Mouse (Mus musculus) ES-Bruce4 (cell line): ENCODE results near the gene Prss16. TPM values are rescaled to one million over a fixed set of nuclear protein-coding genes. Genes with fewer than 3 reads are reported as not detected.
A peak's percentile ranks its signal among the peaks of the same experiment; 100 is the strongest.
"Not testable (repeated sequence)": the region's sequence is repeated elsewhere in the genome, so short reads cannot be mapped to it uniquely, and the experiment has no call there.

ENCODE experiments used
- H3K27ac ChIP-seq: 2 replicates; pipeline ENCODE4 v1.5.1; 2012; ENCODE audit warnings: low read length, inconsistent platforms; ENCODE audit not compliant: insufficient read depth
- H3K27me3 ChIP-seq: 2 replicates; pipeline ENCODE4 v1.6.1; 2012; ENCODE audit warnings: mild to moderate bottlenecking, low read length, inconsistent platforms; ENCODE audit not compliant: control insufficient read depth, poor library complexity, insufficient read depth, severe bottlenecking
- H3K36me3 ChIP-seq: 2 replicates; pipeline ENCODE4 v1.6.1; 2012; ENCODE audit warnings: inconsistent platforms, mild to moderate bottlenecking, low read length, moderate library complexity; ENCODE audit not compliant: control insufficient read depth, poor library complexity, insufficient read depth, severe bottlenecking
- H3K4me1 ChIP-seq: one replicate; pipeline ENCODE4 v1.8.1; 2011; ENCODE audit warnings: low read length; ENCODE audit not compliant: control insufficient read depth, insufficient read depth
- H3K4me3 ChIP-seq: 2 replicates; pipeline ENCODE4 v1.5.1; 2011; ENCODE audit warnings: low read depth, mild to moderate bottlenecking, low read length
- H3K9ac ChIP-seq: 2 replicates; pipeline ENCODE4 v1.6.1; 2012; ENCODE audit warnings: low read depth, mild to moderate bottlenecking, inconsistent platforms; ENCODE audit not compliant: poor library complexity, severe bottlenecking
- H3K9me3 ChIP-seq: replicated peaks from 2 replicates; pipeline ENCODE4 v1.6.1; 2012; ENCODE audit warnings: mild to moderate bottlenecking, low read length, inconsistent platforms; ENCODE audit not compliant: control insufficient read depth, poor library complexity, insufficient read depth, severe bottlenecking
- CTCF ChIP-seq: IDR thresholded peaks from one replicate; pipeline ENCODE4 v1.8.1; 2011; ENCODE audit warnings: low read depth, low read length
- EP300 ChIP-seq: IDR thresholded peaks from 2 replicates; pipeline ENCODE4 v1.6.1; 2011; ENCODE audit warnings: low read depth, low read length; ENCODE audit not compliant: insufficient read depth
- POLR2A ChIP-seq: IDR thresholded peaks from one replicate; pipeline ENCODE4 v1.8.1; 2011; ENCODE audit warnings: low read length; ENCODE audit not compliant: insufficient read depth
- polyA plus RNA-seq: library from polyadenylated mRNA; stranded (reverse); fragments of >200 nt; gene quantifications from 2 replicates; pipeline ENCODE4 v1.2.4, GENCODE M21; 2011; ENCODE audit warnings: low read depth; ENCODE audit not compliant: missing spikeins, insufficient read depth, insufficient read length

Prss16 gene
- polyA plus RNA-seq, 1 experiment, result 6.9 TPM

GRCm38 (mm10) chr13:22036149-22036956, 26.8 kb upstream of the Prss16 start:
- TF ChIP-seq EP300 (no peak), CTCF (no peak), POLR2A (peak; percentile 77)
- Histone ChIP-seq H3K9ac (peak overlapping the region; percentile 98), H3K4me1 (no peaks in the 10 kb centered on the region), H3K27me3 (no peaks in the 10 kb centered on the region), H3K36me3 (no peaks in the 10 kb centered on the region), H3K27ac (peak overlapping the region; percentile 98), H3K4me3 (peak overlapping the region; percentile 64), H3K9me3 (no peaks in the 10 kb centered on the region)

- not testable (repeated sequence) for H3K9me3 ChIP-seq, H3K36me3 ChIP-seq, H3K4me1 ChIP-seq, H3K27me3 ChIP-seq
- Histone ChIP-seq H3K9ac (peak within 1 kb of the TSS; percentile 99), H3K4me3 (peak within 1 kb of the TSS; percentile 80), H3K27ac (peak within 1 kb of the TSS; percentile 98)
- peak; percentile 36 for TF ChIP-seq POLR2A
Observed at GRCm38 (mm10) chr13:22035267-22036148, 26.0 kb upstream of the Prss16 start, which contains the start of the genes Hist1h2ah and Hist1h2bk. Gene Hist1h2ah, minus strand, starts transcription at chr13:22035568. Gene Hist1h2bk, plus strand, starts transcription at chr13:22035870.

DNA sequence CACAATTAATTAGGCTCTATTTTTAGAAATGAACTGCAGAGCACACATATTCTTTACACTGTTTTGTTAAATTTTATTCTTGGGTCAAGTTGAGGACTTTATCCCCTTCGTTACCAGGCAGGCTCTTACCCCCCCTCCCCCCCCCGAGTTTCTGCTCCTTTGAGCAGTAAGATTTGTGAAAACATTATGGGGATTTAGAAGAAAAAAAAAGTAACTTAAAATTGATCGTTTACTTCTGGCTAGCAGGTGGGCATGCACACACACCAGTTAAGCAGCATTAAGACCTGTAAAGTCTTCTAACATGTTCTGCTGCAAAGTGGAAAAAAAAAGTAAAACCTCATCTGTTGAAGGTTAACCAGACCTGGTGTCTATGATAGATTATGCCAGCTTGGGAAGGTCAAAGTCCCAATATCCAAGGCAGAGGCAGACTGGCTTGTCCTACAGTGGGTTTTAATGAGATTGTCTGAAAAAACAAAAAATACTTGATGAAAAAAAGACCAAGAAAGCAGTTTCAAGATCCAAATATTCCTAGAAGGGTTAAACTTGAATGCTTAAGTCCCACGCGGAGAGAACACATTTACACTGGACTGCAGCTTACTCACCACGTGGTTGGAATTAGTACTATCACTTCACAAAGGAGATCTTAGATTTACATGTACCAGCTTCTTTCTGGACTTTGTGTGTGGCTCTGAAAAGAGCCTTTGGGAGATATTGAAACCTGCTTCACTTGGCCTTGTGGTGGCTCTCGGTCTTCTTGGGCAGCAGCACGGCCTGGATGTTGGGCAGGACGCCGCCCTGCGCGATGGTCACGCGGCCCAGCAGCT, 25.1 kb upstream of the Prss16 start:
- Histone ChIP-seq H3K4me1 (no peaks in the 10 kb centered on the region), H3K27me3 (no peaks in the 10 kb centered on the region)
- no peak for TF ChIP-seq EP300
- no peak for TF ChIP-seq CTCF
- no peak for TF ChIP-seq POLR2A

GRCm38 (mm10) chr13:22033741-22034442, 24.4 kb upstream of the Prss16 start:
- no peaks in the 10 kb centered on the region for H3K9me3 ChIP-seq
- H3K27ac ChIP-seq, result peak overlapping the region; percentile 28; the same call in 1 of the 2 replicates
- H3K4me1 ChIP-seq, result no peaks in the 10 kb centered on the region
- no peaks in the 10 kb centered on the region for H3K27me3 ChIP-seq
- TF ChIP-seq CTCF, result no peak
- no peak for TF ChIP-seq POLR2A
- no peak for TF ChIP-seq EP300
- H3K4me3 ChIP-seq, result no peak overlapping the region
- no peaks in the 10 kb centered on the region for H3K36me3 ChIP-seq
- peak overlapping the region; percentile 99 for H3K9ac ChIP-seq

More for the DNA sequence above, 25.1 kb upstream of the Prss16 start:
- Histone ChIP-seq H3K9ac (peak overlapping the region; percentile 99), H3K36me3 (no peaks in the 10 kb centered on the region), H3K27ac (peak overlapping the region; percentile 95), H3K9me3 (no peaks in the 10 kb centered on the region), H3K4me3 (peak overlapping the region; percentile 80)

GRCm38 (mm10) chr13:22030493-22030892, 21.0 kb upstream of the Prss16 start:
- no peak for TF ChIP-seq POLR2A
- no peak for TF ChIP-seq EP300
- TF ChIP-seq CTCF, result no peak

More at GRCm38 (mm10) chr13:22030493-22030892, 21.0 kb upstream of the Prss16 start:
- no peak overlapping the region for H3K4me3 ChIP-seq
- no peak overlapping the region for H3K9ac ChIP-seq
- H3K36me3 ChIP-seq, result no peaks in the 10 kb centered on the region
- H3K4me1 ChIP-seq, result no peaks in the 10 kb centered on the region
- H3K9me3 ChIP-seq, result no peaks in the 10 kb centered on the region
- no peaks in the 10 kb centered on the region for H3K27me3 ChIP-seq
- H3K27ac ChIP-seq, result no peak overlapping the region
